Mouse (Mus musculus) heart, postnatal 0 days (tissue): ENCODE results near the gene Ggps1.

Experiments used
- CTCF ChIP-seq: IDR thresholded peaks from 2 replicates; pipeline ENCODE4 v1.5.1; 2016; ENCODE audit warnings: antibody characterized with exemption, control low read depth, low read depth
- EP300 ChIP-seq: IDR thresholded peaks from 2 replicates; pipeline ENCODE4 v1.6.1; 2016; ENCODE audit warnings: antibody characterized with exemption, low read depth

GRCm38 (mm10) chr13:14069291-14069690 lies 6.0 kb upstream of the Ggps1 start:
- TF ChIP-seq CTCF (no peak), EP300 (no peak)
